Mouse (Mus musculus): Measurements from ENCODE around the gene Tubgcp3.

DNA sequence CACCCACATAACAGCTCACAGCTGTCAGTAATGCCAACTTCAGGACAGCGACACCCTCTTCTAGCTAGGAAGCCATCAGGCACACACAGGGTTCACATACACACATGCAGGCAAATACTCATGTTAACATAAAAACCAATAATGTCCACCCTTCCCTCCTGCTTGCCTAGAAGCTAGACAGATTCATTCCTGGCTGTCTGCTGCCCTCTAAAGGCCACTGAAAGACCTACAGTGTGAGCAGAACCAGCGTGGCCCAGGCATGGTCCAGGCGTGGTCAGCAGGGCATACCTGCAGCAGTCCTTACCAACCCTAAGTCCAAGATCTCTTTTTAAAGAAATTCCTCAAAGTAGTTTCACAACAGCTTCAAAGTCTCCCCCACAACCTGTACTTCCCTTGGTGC lies 43.0 kb downstream of the Tubgcp3 start:
- TF ChIP-seq CTCF (IDR thresholded peaks at IDR 0.05) (peak; percentile 90), EP300 (IDR thresholded peaks at IDR 0.05) (no peak)

All from lung, postnatal 0 days (tissue).